Mouse (Mus musculus) heart, embryonic 14.5 days (tissue): ENCODE data around the gene Pbx3. TPM values are rescaled to one million over a fixed set of nuclear protein-coding genes. Genes with fewer than 3 reads are reported as not detected.

Experiments
- ATAC-seq: fragments of 200-750 bp; cut with Nextera tagmentation; 2 replicates; pipeline ENCODE4 v1.8.0; 2017; ENCODE audit warnings: low read depth, moderate TSS enrichment; ENCODE audit not compliant: insufficient number of reproducible peaks, insufficient read depth, low FRiP score
- H3K27ac ChIP-seq, 2 experiments: fragments of 200-500 bp in 1 of 2; fragments of 300-500 bp in 1 of 2; sonication (generic) in 1 of 2; replicated peaks in 1 of 2; 2 replicates each; pipeline ENCODE4 v1.5.1; 2012 to 2014; ENCODE audit warnings: low read depth in 2 of 2, low read length in 2 of 2, control low read depth in 1 of 2, mild to moderate bottlenecking in 1 of 2, mixed read lengths in 1 of 2; ENCODE audit not compliant: control insufficient read depth in 1 of 2, insufficient read depth in 1 of 2
- H3K27me3 ChIP-seq: fragments of 300-500 bp; sonication (generic); 2 replicates; pipeline ENCODE4 v1.6.1; 2014; ENCODE audit warnings: mild to moderate bottlenecking, low read length, control low read depth; ENCODE audit not compliant: control insufficient read depth, insufficient read depth
- H3K36me3 ChIP-seq: fragments of 300-500 bp; sonication (generic); 2 replicates; pipeline ENCODE4 v1.6.1; 2014; ENCODE audit warnings: mild to moderate bottlenecking, control low read depth, low read length, mixed read lengths; ENCODE audit not compliant: control insufficient read depth, insufficient read depth
- H3K4me1 ChIP-seq, 2 experiments: fragments of 200-500 bp in 1 of 2; fragments of 300-500 bp in 1 of 2; sonication (generic) in 1 of 2; 2 replicates each; pipeline ENCODE4 v1.6.1; 2012 to 2014; ENCODE audit warnings: low read length in 2 of 2, control low read depth in 1 of 2, mixed read lengths in 1 of 2; ENCODE audit not compliant: control insufficient read depth in 2 of 2, insufficient read depth in 2 of 2
- H3K4me2 ChIP-seq: fragments of 300-500 bp; sonication (generic); 2 replicates; pipeline ENCODE4 v1.6.1; 2014; ENCODE audit warnings: mild to moderate bottlenecking, low read length
- H3K4me3 ChIP-seq, 2 experiments: fragments of 200-500 bp in 1 of 2; fragments of 300-500 bp in 1 of 2; sonication (generic) in 1 of 2; 2 replicates each; pipeline ENCODE4 v1.5.1; 2012 to 2014; ENCODE audit warnings: low read length in 2 of 2, mild to moderate bottlenecking in 2 of 2, control low read depth in 1 of 2, low read depth in 1 of 2, moderate library complexity in 1 of 2; ENCODE audit not compliant: control insufficient read depth in 1 of 2, insufficient read depth in 1 of 2
- H3K9ac ChIP-seq: fragments of 300-500 bp; sonication (generic); 2 replicates; pipeline ENCODE4 v1.6.1; 2014; ENCODE audit warnings: mild to moderate bottlenecking, low read length
- H3K9me3 ChIP-seq: fragments of 300-500 bp; sonication (generic); 2 replicates; pipeline ENCODE4 v1.6.1; 2016; ENCODE audit warnings: low read length, control low read depth; ENCODE audit not compliant: control insufficient read depth
- WGBS: fragments of 180-500 bp; shearing (Covaris S2); extraction: QIAGEN DNeasy Blood & Tissue Kit; methylation state at CpG from one replicate; pipeline ENCODE4 v1.1.7; 2014; 5-methylcytosine and 5-hydroxymethylcytosine counted together
- polyA plus RNA-seq: library from polyadenylated mRNA; unstranded; fragments of >200 nt; fragmentation: Nextera tagmentation; extraction: Ambion mirVana; gene quantifications from 2 replicates; pipeline ENCODE4 v1.2.1, GENCODE M21; 2014

Pbx3 gene
- polyA plus RNA-seq, 1 experiment from 2014 or later, result 26.4 TPM

DNA sequence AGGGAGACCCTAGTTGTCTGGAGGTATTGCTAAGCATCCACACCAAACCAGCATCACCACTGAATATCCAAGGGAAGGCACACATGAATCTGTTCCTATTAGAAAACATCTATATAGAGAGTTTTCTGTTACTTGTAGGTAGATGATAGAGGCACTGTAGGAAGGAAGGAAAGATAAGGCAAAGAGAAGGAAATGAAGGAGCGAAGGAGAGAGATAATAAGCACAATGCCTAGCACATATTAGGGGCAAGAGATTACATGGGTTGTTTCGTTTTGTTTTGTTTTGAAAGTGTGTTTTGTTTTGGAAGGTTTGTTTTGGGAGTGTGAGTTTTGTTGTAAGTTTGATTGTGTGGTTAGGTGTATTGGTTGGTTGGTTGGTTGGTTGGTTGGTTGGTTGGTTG, 6.0 kb upstream of the Pbx3 start:
- Histone ChIP-seq H3K27ac (no peak overlapping the region), H3K27me3 (no peaks in the 10 kb centered on the region), H3K4me2 (no peak overlapping the region), H3K9me3 (no peaks in the 10 kb centered on the region), H3K36me3 (no peaks in the 10 kb centered on the region), H3K4me1 (no peaks in the 10 kb centered on the region), H3K9ac (no peak overlapping the region), H3K4me3 (no peak overlapping the region)
- no peak for ATAC-seq
- 71% methylated on average over 2 of the region's 2 CpGs for WGBS

DNA sequence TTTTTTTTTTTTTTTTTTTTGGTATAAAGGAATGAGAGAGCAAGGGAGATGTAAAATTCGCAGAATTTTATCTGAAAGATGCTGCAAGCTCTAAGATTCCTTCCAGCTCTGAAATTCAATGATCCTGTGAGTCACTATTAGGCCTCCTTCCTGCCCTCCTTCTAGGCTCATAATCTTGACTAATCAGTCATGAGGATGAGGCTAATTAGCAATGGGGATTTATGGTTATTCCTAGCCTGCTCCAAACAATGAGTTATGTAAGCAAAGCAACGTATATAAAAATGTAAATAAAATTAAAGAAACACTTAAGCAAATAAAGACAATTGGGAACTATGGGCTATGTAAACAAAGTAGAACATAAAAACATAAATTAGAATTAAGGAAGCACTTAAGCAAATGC, 1.4 kb upstream of the Pbx3 start:
- Histone ChIP-seq H3K36me3 (no peaks in the 10 kb centered on the region), H3K4me3 (no peak overlapping the region), H3K4me1 (peaks cover 7 to 13% of the 10 kb centered on the region in 2 experiments), H3K27me3 (no peaks in the 10 kb centered on the region), H3K9ac (no peak overlapping the region), H3K27ac (no peak overlapping the region), H3K4me2 (no peak overlapping the region), H3K9me3 (no peaks in the 10 kb centered on the region)
- no peak for ATAC-seq
- 75% methylated on average over 2 of the region's 2 CpGs for WGBS

DNA sequence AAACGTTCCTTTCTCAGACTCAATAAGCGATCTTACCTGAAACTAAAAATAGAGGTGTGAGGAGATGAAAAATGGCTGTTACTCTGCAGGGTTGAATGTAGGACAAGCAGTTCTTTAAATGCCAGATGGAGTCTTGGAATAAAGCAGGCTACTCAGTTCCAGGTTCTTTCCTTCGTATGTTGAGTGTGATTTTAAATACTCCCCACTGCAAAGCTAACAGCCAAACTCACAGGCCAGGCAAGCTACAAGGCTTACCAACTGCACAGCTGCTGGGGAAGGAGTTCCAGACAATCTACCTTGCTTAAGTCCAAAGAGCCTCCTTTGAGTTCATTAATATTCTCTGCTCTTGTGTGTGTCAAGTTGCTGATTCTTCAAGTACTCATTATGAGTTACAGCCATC, 944 bp upstream of the Pbx3 start:
- Histone ChIP-seq H3K4me3 (no peak overlapping the region), H3K9me3 (no peaks in the 10 kb centered on the region), H3K9ac (no peak overlapping the region), H3K4me1 (peaks cover 7 to 14% of the 10 kb centered on the region in 2 experiments), H3K4me2 (no peak overlapping the region), H3K27ac (no peak overlapping the region), H3K27me3 (no peaks in the 10 kb centered on the region), H3K36me3 (no peaks in the 10 kb centered on the region)
- ATAC-seq, result no peak
- 32% methylated on average over 3 of the region's 3 CpGs for WGBS

DNA sequence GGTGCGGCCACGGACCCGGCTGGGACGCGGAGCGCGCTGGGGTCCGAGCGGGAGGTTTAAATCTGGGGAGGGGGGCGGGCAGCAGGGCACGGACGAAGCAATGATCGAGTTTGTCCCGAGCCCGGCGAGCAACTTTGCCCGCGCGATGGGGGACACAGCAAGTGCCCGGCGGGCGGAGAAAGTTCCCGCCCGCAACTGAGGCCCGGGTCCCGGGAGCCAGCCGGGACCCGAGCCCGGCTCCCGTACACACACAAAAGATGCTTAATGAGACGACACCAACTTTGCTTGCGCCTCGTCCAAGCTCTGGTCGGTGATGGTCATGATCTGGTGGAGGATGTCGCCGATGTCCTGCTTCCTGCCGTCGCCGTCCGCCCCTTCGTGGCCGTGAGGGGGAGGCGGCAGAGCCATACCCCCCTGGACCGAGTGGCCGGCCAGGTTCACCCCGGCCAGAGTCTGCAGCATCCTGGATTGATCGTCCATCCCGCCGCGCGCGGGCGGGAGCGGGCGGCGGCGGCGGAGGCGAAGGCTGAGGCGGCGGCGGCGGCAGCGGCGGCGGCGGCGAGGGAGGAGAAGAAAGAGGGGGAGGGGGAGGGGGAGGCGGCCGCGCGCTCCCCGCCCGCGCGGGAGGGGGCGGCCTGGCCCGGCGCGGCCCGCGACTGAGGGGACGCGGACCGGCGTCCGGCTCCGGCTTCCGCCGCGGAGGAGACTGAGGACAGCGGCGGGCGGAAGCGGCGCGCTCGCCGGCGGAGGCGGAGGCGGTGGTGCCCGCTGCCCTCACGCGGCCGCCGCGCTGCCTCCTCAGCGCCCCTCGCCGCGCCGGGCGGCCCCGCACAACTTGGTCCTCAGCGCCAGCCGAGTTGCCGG, 1.3 kb downstream of the Pbx3 start:
- no peaks in the 10 kb centered on the region for H3K27me3 ChIP-seq
- no peaks in the 10 kb centered on the region for H3K9me3 ChIP-seq
- peak overlapping the region; percentile 94 to 96 for H3K4me3 ChIP-seq
- peak overlapping the region; percentile 98 for H3K9ac ChIP-seq
- H3K4me1 ChIP-seq, result peaks cover 7 to 17% of the 10 kb centered on the region in 2 experiments
- H3K36me3 ChIP-seq, result 0 out of 2 replicates have a peak, but pooled peaks cover 4% of the 10 kb centered on the region
- peak; percentile 63 for ATAC-seq
- H3K4me2 ChIP-seq, result peak overlapping the region; percentile 92
- under 1% methylated on average over 95 of the region's 118 CpGs for WGBS
- H3K27ac ChIP-seq, result peak overlapping the region; percentile 88 to 99

DNA sequence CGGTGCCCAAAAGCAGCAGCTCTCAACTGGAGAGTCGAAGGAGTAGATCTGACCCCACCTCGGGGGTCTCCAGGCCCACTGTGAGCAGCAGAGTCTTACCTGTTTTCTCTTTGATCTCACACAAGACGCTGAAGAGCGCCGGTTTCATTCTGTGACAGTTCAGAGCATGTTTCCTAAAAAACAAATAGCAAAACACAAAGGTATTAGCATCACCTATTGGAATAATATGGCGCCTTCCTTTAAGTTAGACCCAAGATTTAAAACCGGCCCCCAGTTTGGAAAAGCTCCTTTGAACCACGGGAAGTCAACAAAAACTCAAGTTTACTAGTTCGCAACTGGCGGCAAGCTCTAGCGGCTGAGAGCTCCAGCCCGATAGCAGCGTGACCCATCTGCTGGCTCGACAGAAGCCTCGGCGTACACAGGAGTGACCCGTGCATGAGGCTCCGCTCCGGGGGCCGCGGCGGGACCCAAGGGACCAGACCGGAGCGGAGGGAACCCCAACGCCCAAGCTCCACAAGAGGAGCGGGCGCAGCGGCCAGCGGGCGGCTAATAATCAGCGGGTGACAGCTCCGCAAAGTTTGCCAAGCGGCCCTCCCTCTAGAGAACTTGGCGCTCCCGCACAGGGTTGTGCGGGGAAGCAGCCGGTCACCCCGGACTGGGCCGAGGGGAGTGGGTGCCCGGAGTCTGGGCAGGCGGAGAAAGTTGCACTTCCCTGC, 2.1 kb downstream of the Pbx3 start:
- peak overlapping the region; percentile 88 to 99 for H3K27ac ChIP-seq
- WGBS, result under 1% methylated on average over 42 of the region's 42 CpGs

DNA sequence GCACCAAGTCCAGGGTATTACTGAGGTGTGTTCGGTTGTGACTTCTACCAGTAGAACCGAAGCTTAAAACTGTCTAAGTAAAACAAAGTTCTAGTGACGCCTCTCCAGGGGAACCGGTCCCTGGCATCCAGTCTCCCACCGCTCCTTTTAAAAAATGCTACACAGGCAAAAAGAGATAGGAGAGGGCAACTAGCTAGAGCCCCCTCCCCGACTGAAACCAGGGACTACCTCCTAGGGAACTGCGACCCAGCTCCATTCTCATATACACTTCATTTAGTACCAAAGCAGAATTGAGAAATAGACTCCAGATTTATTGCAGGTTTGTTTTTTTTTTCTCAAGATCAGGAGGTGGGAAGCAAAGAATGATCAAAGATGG, 2.6 kb downstream of the Pbx3 start:
- Histone ChIP-seq H3K9ac (peak overlapping the region; percentile 98), H3K9me3 (no peaks in the 10 kb centered on the region), H3K4me3 (peak overlapping the region; percentile 94 to 96), H3K27me3 (no peaks in the 10 kb centered on the region), H3K27ac (0 out of 4 replicates have a peak overlapping the region, but pooled peaks of 1 of the 2 experiments have one; percentile 16), H3K4me2 (peak overlapping the region; percentile 92), H3K4me1 (peaks cover 7 to 17% of the 10 kb centered on the region in 2 experiments), H3K36me3 (0 out of 2 replicates have a peak, but pooled peaks cover 4% of the 10 kb centered on the region)
- no peak for ATAC-seq
- WGBS, result 7% methylated on average over 7 of the region's 7 CpGs

More for the DNA sequence above, 2.1 kb downstream of the Pbx3 start:
- no peak for ATAC-seq
- 0 out of 2 replicates have a peak, but pooled peaks cover 4% of the 10 kb centered on the region for H3K36me3 ChIP-seq
- peak overlapping the region; percentile 92 for H3K4me2 ChIP-seq
- peak overlapping the region; percentile 98 for H3K9ac ChIP-seq
- H3K9me3 ChIP-seq, result no peaks in the 10 kb centered on the region
- peaks cover 7 to 17% of the 10 kb centered on the region in 2 experiments for H3K4me1 ChIP-seq
- no peaks in the 10 kb centered on the region for H3K27me3 ChIP-seq
- peak overlapping the region; percentile 94 to 96 for H3K4me3 ChIP-seq

DNA sequence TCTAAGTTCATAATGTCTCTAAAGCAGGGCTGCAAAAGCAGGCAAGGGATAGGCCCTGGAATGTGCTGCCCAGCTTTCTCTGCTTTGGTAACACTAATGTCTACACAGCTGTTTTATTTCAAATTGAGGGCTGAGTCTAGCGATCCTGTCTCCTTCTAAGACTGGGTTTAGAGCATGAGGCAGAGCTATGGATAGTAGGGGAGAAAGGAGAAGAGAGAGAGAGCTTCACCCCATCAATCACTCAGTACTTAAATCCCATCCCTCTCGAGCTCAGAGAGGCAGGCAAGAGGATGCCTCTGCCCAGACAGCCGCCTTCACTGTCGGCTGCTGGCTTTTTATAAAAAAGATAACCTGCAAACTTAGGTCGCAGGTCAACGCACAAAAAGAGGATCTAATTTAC, 4.5 kb downstream of the Pbx3 start:
- Histone ChIP-seq H3K4me1 (peaks cover 5 to 14% of the 10 kb centered on the region in 2 experiments), H3K9ac (peak overlapping the region; percentile 44), H3K4me3 (peak overlapping the region in 1 of 2 experiments; percentile 2; a peak in 1 of 4 replicates), H3K9me3 (no peaks in the 10 kb centered on the region), H3K27ac (peak overlapping the region; percentile 10 to 20; a peak in 1 of 4 replicates), H3K36me3 (0 out of 2 replicates have a peak, but pooled peaks cover 4% of the 10 kb centered on the region), H3K4me2 (peak overlapping the region; percentile 50), H3K27me3 (no peaks in the 10 kb centered on the region)
- 15% methylated on average over 6 of the region's 6 CpGs for WGBS
- ATAC-seq, result no peak
